In the genomic region with DNA sequence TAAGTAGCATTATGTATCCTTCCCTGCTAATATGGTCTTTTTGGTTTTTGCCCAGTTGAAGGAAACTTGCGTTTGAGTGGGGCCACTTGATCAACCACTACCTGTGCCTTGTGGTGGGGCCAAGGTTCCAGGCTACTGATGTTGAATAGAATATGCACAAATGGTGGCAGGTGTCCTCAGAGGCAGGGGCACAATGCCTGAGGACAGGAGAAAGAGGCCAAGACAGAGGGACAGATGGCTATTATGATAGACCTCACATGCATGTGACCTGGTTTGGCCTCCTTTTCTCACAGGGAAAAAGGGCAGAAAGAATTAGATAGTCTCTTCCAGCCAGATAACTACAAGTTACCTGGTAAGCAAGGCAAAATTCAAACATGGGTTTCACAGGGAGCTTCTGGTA, we compare ENCODE assay signal across 21 mouse cellular contexts.
A peak's percentile ranks its signal among the peaks of the same experiment; 100 is the strongest.
DNase-seq lines count a peak whose midpoint lies in the region; TF ChIP-seq lines count a peak whose summit lies in the region.
"Had no signal": no experiment of that assay in that cellular context is flagged by ENCODE, and none has a peak within 500 bp of the region (broad histone marks: within the 10 kb centered on the region; RNA-seq: fewer than 3 reads in every experiment).

No protein-coding gene starts in this region.

- peak; percentile 88 for DNase-seq in brain, adult 2 months (ENCODE audit: low read depth, low spot score)
- peak; percentile 79 for DNase-seq in cerebellum, adult 11-12 months
- peak; percentile 85 for DNase-seq in cerebellum, adult 9-10 months
- peak; percentile 70 to 73 for DNase-seq in cerebellum, postnatal 25 days
- DNase-seq in kidney, adult 2 months = no peak
- DNase-seq in left cerebral cortex, adult 18-20 months (ENCODE audit: low spot score in 2 of 2) = no peak
- no peak for DNase-seq in spleen, postnatal 10 days (ENCODE audit: low spot score in 2 of 2)
- DNase-seq: adrenal gland, adult 2 months; adrenal gland, postnatal 25 days; embryo, embryonic 11 days; gastrocnemius, postnatal 10 days; heart, adult 18-20 months; heart, postnatal 10 days; heart, postnatal 4 days; kidney, adult 11 months had no signal

- no peak for TF ChIP-seq POLR2A in kidney, adult 2 months (IDR thresholded peaks at IDR 0.05; ENCODE audit: low read depth, low read length)

- H3K4me3 ChIP-seq in kidney, adult 2 months (ENCODE audit: insufficient read depth, low read depth, low read length) = no peak overlapping the region
- H3K4me3 ChIP-seq: embryonic facial prominence, embryonic 15.5 days; erythroblast, embryonic 14.5 days; forebrain, embryonic 10.5 days; heart, embryonic 10.5 days; hindbrain, embryonic 12.5 days had no signal

- no peaks in the 10 kb centered on the region for H3K36me3 ChIP-seq in kidney, adult 2 months (ENCODE audit: control insufficient read depth, insufficient read depth, low read length)
- H3K36me3 ChIP-seq: embryonic facial prominence, embryonic 15.5 days; forebrain, embryonic 10.5 days; heart, embryonic 10.5 days; hindbrain, embryonic 12.5 days had no signal

- H3K4me1 ChIP-seq in kidney, adult 2 months (ENCODE audit: control insufficient read depth, insufficient read depth, low read length) = no peaks in the 10 kb centered on the region
- H3K4me1 ChIP-seq: embryonic facial prominence, embryonic 15.5 days; forebrain, embryonic 10.5 days; hindbrain, embryonic 12.5 days had no signal

- H3K27me3 ChIP-seq in kidney, adult 2 months (replicated peaks; ENCODE audit: control insufficient read depth, insufficient read depth, low read length) = no peaks in the 10 kb centered on the region
- H3K27me3 ChIP-seq: CH12.LX; embryonic facial prominence, embryonic 15.5 days; hindbrain, embryonic 12.5 days had no signal

- WGBS in kidney, adult 2 months = 96% methylated on average over 1 of the region's 1 CpGs

- no peak for TF ChIP-seq CTCF in kidney, adult 2 months (conservative IDR thresholded peaks at IDR 0.05; ENCODE audit: insufficient read depth, insufficient read length, low read depth, low read length)

- H3K27ac ChIP-seq in kidney, adult 2 months (ENCODE audit: insufficient read depth, low read depth, low read length) = no peak overlapping the region
- H3K27ac ChIP-seq: embryonic facial prominence, embryonic 15.5 days; forebrain, embryonic 10.5 days; heart, embryonic 10.5 days; hindbrain, embryonic 12.5 days had no signal

Comparison
In these comparisons a context has a peak if more than half of its experiments do, and no peak if none do; other contexts are left out.
1. DNase-seq: peak in brain, adult 2 months (single experiment), cerebellum, adult 11-12 months (single experiment), cerebellum, adult 9-10 months (single experiment) and cerebellum, postnatal 25 days (2 of 2); none in kidney, adult 2 months (single experiment), left cerebral cortex, adult 18-20 months (0 of 2) and spleen, postnatal 10 days (0 of 2).